Mouse (Mus musculus) G1E (cell line): Measurements from ENCODE around the gene Spi1.

Source experiments
- CTCF ChIP-seq: IDR thresholded peaks from 2 replicates; pipeline ENCODE4 v1.5.1; 2012; ENCODE audit warnings: low read depth, low read length, inconsistent platforms, mixed read lengths
- GATA1 ChIP-seq: IDR thresholded peaks from 2 replicates; pipeline ENCODE4 v1.6.1; 2012; ENCODE audit warnings: borderline replicate concordance, low read length, inconsistent platforms, mixed read lengths
- TAL1 ChIP-seq: conservative IDR thresholded peaks from 2 replicates; pipeline ENCODE4 v1.6.1; 2012; ENCODE audit warnings: low read depth, low read length, inconsistent platforms, mixed read lengths

DNA sequence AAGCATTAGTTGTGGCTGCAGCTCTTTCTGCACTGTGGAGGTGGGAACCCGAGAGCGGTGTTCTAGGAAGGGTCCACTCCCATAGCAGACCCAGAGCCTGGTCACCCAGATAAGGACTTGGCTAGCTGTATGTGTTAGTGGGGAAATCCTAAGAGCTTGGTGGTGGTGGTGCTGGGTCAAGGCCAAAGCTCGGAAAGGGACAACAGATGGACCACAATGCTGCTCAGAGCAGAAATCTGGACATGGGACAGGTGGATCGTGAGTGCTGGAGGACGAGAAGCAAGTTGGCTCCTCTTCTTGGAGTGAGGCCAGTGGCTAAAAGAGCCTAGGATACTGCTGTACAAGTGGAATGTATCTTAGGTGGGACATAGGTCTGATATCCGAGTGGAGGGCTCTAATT, 37.4 kb downstream of the Spi1 start:
- no peak for TF ChIP-seq TAL1
- TF ChIP-seq CTCF = no peak
- TF ChIP-seq GATA1 = no peak
